Mouse (Mus musculus) ovary, postnatal 14 days (tissue): ENCODE measurements around the gene Timd2.
A peak's percentile ranks its signal among the peaks of the same experiment; 100 is the strongest.
"Not testable (repeated sequence)": the region's sequence is repeated elsewhere in the genome, so short reads cannot be mapped to it uniquely, and the experiment has no call there.

Source experiments
- DNase-seq: peaks from one replicate; pipeline ENCODE4 v3.0.0; 2022; ENCODE audit warnings: low spot score

Timd2 gene

GRCm38 (mm10) chr11:46663215-46663614 is 43.6 kb downstream of the Timd2 start:
- no peak for DNase-seq

- no peak for DNase-seq
Measured at GRCm38 (mm10) chr11:46652476-46652875, 54.4 kb downstream of the Timd2 start.

GRCm38 (mm10) chr11:46649655-46650054 is 57.2 kb downstream of the Timd2 start:
- DNase-seq, result not testable (repeated sequence)

GRCm38 (mm10) chr11:46644824-46645223 is 62.0 kb downstream of the Timd2 start:
- no peak for DNase-seq

GRCm38 (mm10) chr11:46636568-46636967 is 70.3 kb downstream of the Timd2 start:
- no peak for DNase-seq

- not testable (repeated sequence) for DNase-seq
Measured at GRCm38 (mm10) chr11:46635516-46635915, 71.3 kb downstream of the Timd2 start.

GRCm38 (mm10) chr11:46631635-46632034 is 75.2 kb downstream of the Timd2 start:
- DNase-seq, result peak; percentile 26

GRCm38 (mm10) chr11:46629211-46629795 is 77.6 kb downstream of the Timd2 start, which contains the start of gene Dppa1:
Gene Dppa1, minus strand, starts transcription at chr11:46629261.
- DNase-seq, result no peak

- no peak for DNase-seq
Measured at GRCm38 (mm10) chr11:46620414-46621168, 86.3 kb downstream of the Timd2 start.

GRCm38 (mm10) chr11:46619929-46620328 is 86.9 kb downstream of the Timd2 start:
- DNase-seq, result no peak
